14 mouse cellular contexts compared by ENCODE assay signal in genomic region chr11:46115411-46116173, GRCm38 (mm10). TPM values are rescaled to one million over a fixed set of nuclear protein-coding genes. Genes with fewer than 3 reads are reported as not detected.
DNase-seq lines count a peak whose midpoint lies in the region; TF ChIP-seq lines count a peak whose summit lies in the region.
"Had no signal": no experiment of that assay in that cellular context is flagged by ENCODE, and none has a peak within 500 bp of the region (broad histone marks: within the 10 kb centered on the region; RNA-seq: fewer than 3 reads in every experiment).

No protein-coding gene starts in this region.

- no peaks in the 10 kb centered on the region for H3K27me3 ChIP-seq in limb, embryonic 10.5 days (ENCODE audit: low read depth, poor library complexity, severe bottlenecking)
- H3K27me3 ChIP-seq: hindbrain, embryonic 13.5 days; limb, embryonic 12.5 days had no signal

- peaks cover 20% of the 10 kb centered on the region for H3K36me3 ChIP-seq in limb, embryonic 10.5 days

- WGBS in limb, embryonic 10.5 days = 83% methylated on average over 9 of the region's 9 CpGs

- no peaks in the 10 kb centered on the region for H3K9me3 ChIP-seq in limb, embryonic 10.5 days (replicated peaks)
- H3K9me3 ChIP-seq: heart, embryonic 10.5 days; hindbrain, embryonic 13.5 days; limb, embryonic 12.5 days had no signal

- peak overlapping the region; percentile 41; the same call in 1 of the 2 replicates for H3K27ac ChIP-seq in gastrocnemius, adult 2 months
- no peak overlapping the region for H3K27ac ChIP-seq in limb, embryonic 10.5 days
- no peak overlapping the region for H3K27ac ChIP-seq in layer of hippocampus, adult 2 months
- H3K27ac ChIP-seq: heart, embryonic 10.5 days; hindbrain, embryonic 13.5 days; limb, embryonic 12.5 days had no signal

- no peak overlapping the region for H3K4me3 ChIP-seq in gastrocnemius, adult 2 months
- no peak overlapping the region for H3K4me3 ChIP-seq in limb, embryonic 10.5 days
- no peak overlapping the region for H3K4me3 ChIP-seq in layer of hippocampus, adult 2 months
- H3K4me3 ChIP-seq: heart, embryonic 10.5 days; hindbrain, embryonic 13.5 days; limb, embryonic 12.5 days had no signal

- H3K4me1 ChIP-seq in limb, embryonic 10.5 days = peaks cover 28% of the 10 kb centered on the region
- H3K4me1 ChIP-seq: hindbrain, embryonic 13.5 days had no signal

- no peak for TF ChIP-seq CTCF in gastrocnemius, adult 2 months (IDR thresholded peaks at IDR 0.05)
- no peak for TF ChIP-seq CTCF in layer of hippocampus, adult 2 months (conservative IDR thresholded peaks at IDR 0.05)

- intact Hi-C loops in gastrocnemius, adult 2 months (cut with DNase I) = no loop called here
- intact Hi-C loops in gastrocnemius, postnatal 36 days (cut with DNase I) = no loop called here

- DNase-seq in gastrocnemius, adult 2 months = no peak
- DNase-seq in gastrocnemius, postnatal 36 days = no peak
- peak; percentile 67 for DNase-seq in 3T3-L1 (ENCODE audit: low read depth, low spot score)
- DNase-seq in adrenal gland, postnatal 14 days = peak; percentile 58
- DNase-seq in kidney, postnatal 36 days = peak; percentile 37 to 38
- no peak for DNase-seq in limb, embryonic 10.5 days (ENCODE audit: low spot score)
- no peak for DNase-seq in right cerebral cortex, postnatal 36 days (ENCODE audit: low spot score in 2 of 2)
- DNase-seq in layer of hippocampus, adult 2 months (ENCODE audit: low spot score in 2 of 2) = no peak
- DNase-seq: cerebellum, adult 8-10 months; layer of hippocampus, postnatal 36 days; thymus, adult 18-20 months had no signal

RNA-seq across cellular contexts. Expression of gene Nipal4, which starts 50.7 kb away (rescaled TPM):
- not detected for total RNA-seq in gastrocnemius, adult 2 months (2021)
- total RNA-seq in gastrocnemius, postnatal 36 days (2021) = under 1 TPM in 1 of 2 experiments, not detected in 1; 0.07 TPM
- total RNA-seq in adrenal gland, postnatal 14 days (2021) = not detected in 2 replicates
- 0.36 TPM in 2 replicates for polyA plus RNA-seq in limb, embryonic 10.5 days (2016; fragmentation: Nextera tagmentation; extraction: Ambion mirVana)
- 1 to 10 TPM; 1.3 to 1.7 TPM for total RNA-seq in layer of hippocampus, adult 2 months (2021)

RNA-seq across cellular contexts. Expression of gene Adam19, which starts 59.8 kb away (rescaled TPM):
- total RNA-seq in gastrocnemius, adult 2 months (2021) = 1 to 10 TPM; 3.0 to 3.7 TPM
- 1 to 10 TPM; 4.4 TPM for total RNA-seq in gastrocnemius, postnatal 36 days (2021)
- 10.7 and 13.2 TPM in 2 replicates for total RNA-seq in adrenal gland, postnatal 14 days (2021)
- 10.8 and 14.4 TPM in 2 replicates for polyA plus RNA-seq in limb, embryonic 10.5 days (2016; fragmentation: Nextera tagmentation; extraction: Ambion mirVana)
- total RNA-seq in layer of hippocampus, adult 2 months (2021) = 10 to 100 TPM; 11.3 to 12.6 TPM

Comparison
In these comparisons a context has a peak if more than half of its experiments do, and no peak if none do; other contexts are left out.
1. DNase-seq: peak in 3T3-L1 (single experiment), adrenal gland, postnatal 14 days (single experiment) and kidney, postnatal 36 days (2 of 2); none in gastrocnemius, adult 2 months (single experiment), gastrocnemius, postnatal 36 days (0 of 2), limb, embryonic 10.5 days (single experiment), right cerebral cortex, postnatal 36 days (0 of 2) and layer of hippocampus, adult 2 months (0 of 2).